Mouse (Mus musculus) megakaryocyte, embryonic 14.5 days (primary cell): ENCODE results near the gene Lrrc37a.

Experiments
- FLI1 ChIP-seq: IDR thresholded peaks from 2 replicates; pipeline ENCODE4 v1.6.1; 2012; ENCODE audit warnings: low read length, inconsistent platforms, mixed read lengths
- GATA1 ChIP-seq: IDR thresholded peaks from 3 replicates; pipeline ENCODE4 v1.6.1; 2012; ENCODE audit warnings: mixed read lengths, low read length, inconsistent platforms, borderline replicate concordance

- TF ChIP-seq GATA1 (no peak), FLI1 (no peak)
These were observed 93.1 kb downstream of the Lrrc37a start for GRCm38 (mm10) chr11:103411301-103411700.
